Mouse (Mus musculus): ENCODE measurements around the gene Cyp2d12. TPM values are rescaled to one million over a fixed set of nuclear protein-coding genes. Genes with fewer than 3 reads are reported as not detected.

Gene Cyp2d12
- not detected in 2 replicates for polyA plus RNA-seq (2012)

GRCm38 (mm10) chr15:82554531-82555230 lies at the start of gene Cyp2d12:
Gene Cyp2d12, plus strand, starts transcription at chr15:82555072.
- no peak for TF ChIP-seq GATA1 (IDR thresholded peaks at IDR 0.05; ENCODE audit: low read length)

GRCm38 (mm10) chr15:82506971-82507370 lies 47.9 kb upstream of the Cyp2d12 start:
- no peak for TF ChIP-seq GATA1 (IDR thresholded peaks at IDR 0.05; ENCODE audit: low read length)

- no peak for TF ChIP-seq GATA1 (IDR thresholded peaks at IDR 0.05; ENCODE audit: low read length)
Measured at GRCm38 (mm10) chr15:82572856-82573255, 18.0 kb downstream of the Cyp2d12 start.

- no peak for TF ChIP-seq GATA1 (IDR thresholded peaks at IDR 0.05; ENCODE audit: low read length)
Measured at GRCm38 (mm10) chr15:82579071-82579470, 24.2 kb downstream of the Cyp2d12 start.

GRCm38 (mm10) chr15:82582621-82583020 lies 27.7 kb downstream of the Cyp2d12 start:
- no peak for TF ChIP-seq GATA1 (IDR thresholded peaks at IDR 0.05; ENCODE audit: low read length)

Other genes with a start within 250 kb of the Cyp2d12 start
- gene Naga, start 216.1 kb upstream of the Cyp2d12 start, polyA plus RNA-seq (2012), result 80.2 and 134 TPM in 2 replicates
- gene Pheta2, start 216.1 kb upstream of the Cyp2d12 start, polyA plus RNA-seq (2012), result 14.1 and 19.9 TPM in 2 replicates
- gene Smdt1, start 216.1 kb upstream of the Cyp2d12 start, polyA plus RNA-seq (2012), result 111 and 132 TPM in 2 replicates
- gene Ndufa6, start 200.8 kb upstream of the Cyp2d12 start, polyA plus RNA-seq (2012), result 293 and 322 TPM in 2 replicates
- 0.10 TPM in 1 of 2 replicates, not detected in the other for gene Cyp2d22, start 174.8 kb upstream of the Cyp2d12 start, polyA plus RNA-seq (2012)
- not detected in 2 replicates for gene Cyp2d11, start 161.1 kb upstream of the Cyp2d12 start, polyA plus RNA-seq (2012)
- gene Cyp2d10, start 147.9 kb upstream of the Cyp2d12 start, polyA plus RNA-seq (2012), result not detected in 2 replicates
- not detected in 2 replicates for gene Cyp2d9, start 121.6 kb upstream of the Cyp2d12 start, polyA plus RNA-seq (2012)
- gene Cyp2d34, start 65.9 kb downstream of the Cyp2d12 start, polyA plus RNA-seq (2012), result not detected in 2 replicates
- gene Cyp2d40, start 209.1 kb downstream of the Cyp2d12 start, polyA plus RNA-seq (2012), result not detected in 2 replicates
- not detected in 2 replicates for gene Cyp2d26, start 239.2 kb downstream of the Cyp2d12 start, polyA plus RNA-seq (2012)

All from G1E-ER4 (cell line).